Mouse (Mus musculus) ES-E14 (cell line): Measurements from ENCODE around the gene Ezh1. TPM values are rescaled to one million over a fixed set of nuclear protein-coding genes. Genes with fewer than 3 reads are reported as not detected.
A peak's percentile ranks its signal among the peaks of the same experiment; 100 is the strongest.

Experiments
- DNase-seq: peaks from one replicate; pipeline ENCODE4 v3.0.0-alpha.2; 2013; ENCODE audit warnings: low read depth, low spot score
- H3K27ac ChIP-seq: 2 replicates; pipeline ENCODE4 v1.5.1; 2012; ENCODE audit warnings: low read depth, mild to moderate bottlenecking, low read length, moderate library complexity, mixed read lengths; ENCODE audit not compliant: poor library complexity, insufficient read depth, severe bottlenecking
- H3K36me3 ChIP-seq: 2 replicates; pipeline ENCODE4 v1.6.1; 2012; ENCODE audit warnings: mild to moderate bottlenecking, low read length, moderate library complexity, mixed read lengths; ENCODE audit not compliant: control insufficient read depth, poor library complexity, insufficient read depth, severe bottlenecking
- H3K4me1 ChIP-seq, 2 experiments: fragments of 150-350 bp in 1 of 2; sonication (generic) in 1 of 2; 2 replicates each; pipeline ENCODE4 v1.6.1; 2012; ENCODE audit warnings: low read length in 2 of 2, mild to moderate bottlenecking in 1 of 2, mixed read lengths in 1 of 2; ENCODE audit not compliant: control insufficient read depth in 2 of 2, insufficient read depth in 2 of 2, poor library complexity in 1 of 2
- H3K4me3 ChIP-seq, 2 experiments: fragments of 150-350 bp in 1 of 2; sonication (generic) in 1 of 2; 2 replicates each; pipeline ENCODE4 v1.5.1; 2012; ENCODE audit warnings: low read length in 2 of 2, low read depth in 1 of 2, mild to moderate bottlenecking in 1 of 2, mixed read lengths in 1 of 2; ENCODE audit not compliant: insufficient read depth in 1 of 2, poor library complexity in 1 of 2, severe bottlenecking in 1 of 2
- H3K9ac ChIP-seq: 2 replicates; pipeline ENCODE4 v1.6.1; 2012; ENCODE audit warnings: low read depth, mild to moderate bottlenecking, low read length, mixed read lengths; ENCODE audit not compliant: poor library complexity, insufficient read depth, severe bottlenecking
- H3K9me3 ChIP-seq: fragments of 150-350 bp; sonication (generic); 2 replicates; pipeline ENCODE4 v1.6.1; 2012; ENCODE audit warnings: low read depth, mild to moderate bottlenecking, low read length; ENCODE audit not compliant: control insufficient read depth, insufficient read depth
- CHD2 ChIP-seq: IDR thresholded peaks from 2 replicates; pipeline ENCODE4 v1.6.1; 2014; ENCODE audit warnings: mild to moderate bottlenecking, low read depth, low read length, inconsistent platforms
- HCFC1 ChIP-seq: IDR thresholded peaks from 2 replicates; pipeline ENCODE4 v1.6.1; 2012; ENCODE audit warnings: low read length, inconsistent platforms, borderline replicate concordance; ENCODE audit not compliant: insufficient read depth
- MAFK ChIP-seq: IDR thresholded peaks from 2 replicates; pipeline ENCODE4 v1.6.1; 2014; ENCODE audit warnings: mild to moderate bottlenecking, low read depth, low read length, inconsistent platforms; ENCODE audit not compliant: insufficient read depth
- ZC3H11A ChIP-seq: IDR thresholded peaks from 2 replicates; pipeline ENCODE4 v1.6.1; 2012; ENCODE audit warnings: low read depth, mild to moderate bottlenecking, inconsistent platforms, low read length, borderline replicate concordance
- ZNF384 ChIP-seq: IDR thresholded peaks from 2 replicates; pipeline ENCODE4 v1.6.1; 2012; ENCODE audit warnings: low read depth, low read length, inconsistent platforms
- in situ Hi-C, 2 experiments: fragments of 600-800 bp; cut with MboI; formaldehyde crosslinking; loops; one replicate each; pipeline ENCODE4 v1.15.1; 2025; ENCODE audit warnings: low sequenced_read_pairs in 2 of 2, inconsistent platforms in 1 of 2; ENCODE audit not compliant: unreplicated experiment in 2 of 2
- total RNA-seq: library from RNA; depleted of rRNA; stranded (reverse); fragments of 300-350 nt; gene quantifications from 2 replicates; pipeline ENCODE4 v1.2.3, GENCODE M21; 2012

The Ezh1 gene
- total RNA-seq, 1 experiment = 18.3 TPM

DNA sequence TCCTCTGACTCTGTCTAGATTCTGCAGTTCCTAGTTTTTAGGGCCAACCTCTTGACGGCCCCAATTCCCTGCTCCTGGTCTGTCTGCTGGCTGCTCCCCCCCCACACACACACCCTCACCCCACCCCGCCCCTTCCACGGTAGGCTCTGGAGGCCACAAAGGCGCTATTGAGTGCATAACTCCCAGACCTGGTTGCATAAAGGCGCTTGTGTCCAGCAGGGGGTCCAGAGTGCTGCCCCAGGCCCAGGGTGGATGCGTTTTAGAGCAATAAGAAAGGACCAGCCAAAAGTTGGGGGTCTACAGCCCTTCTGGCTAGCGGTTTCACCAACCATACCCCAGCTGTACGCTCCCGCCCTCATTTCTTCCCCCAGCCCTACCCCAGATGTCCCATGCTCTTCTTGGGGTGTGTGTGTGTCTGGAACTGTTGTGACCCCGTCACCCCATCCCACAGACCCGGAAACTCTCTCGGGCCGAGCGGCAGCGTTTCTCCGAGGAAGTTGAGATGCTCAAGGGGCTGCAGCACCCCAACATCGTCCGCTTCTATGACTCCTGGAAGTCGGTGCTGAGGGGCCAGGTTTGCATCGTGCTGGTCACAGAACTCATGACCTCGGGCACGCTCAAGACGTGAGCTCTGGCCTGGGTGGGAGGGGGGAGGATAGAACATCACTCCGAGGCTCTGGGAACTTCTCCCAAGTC, 36.2 kb upstream of the Ezh1 start:
- no peak overlapping the region for H3K27ac ChIP-seq
- DNase-seq = no peak

DNA sequence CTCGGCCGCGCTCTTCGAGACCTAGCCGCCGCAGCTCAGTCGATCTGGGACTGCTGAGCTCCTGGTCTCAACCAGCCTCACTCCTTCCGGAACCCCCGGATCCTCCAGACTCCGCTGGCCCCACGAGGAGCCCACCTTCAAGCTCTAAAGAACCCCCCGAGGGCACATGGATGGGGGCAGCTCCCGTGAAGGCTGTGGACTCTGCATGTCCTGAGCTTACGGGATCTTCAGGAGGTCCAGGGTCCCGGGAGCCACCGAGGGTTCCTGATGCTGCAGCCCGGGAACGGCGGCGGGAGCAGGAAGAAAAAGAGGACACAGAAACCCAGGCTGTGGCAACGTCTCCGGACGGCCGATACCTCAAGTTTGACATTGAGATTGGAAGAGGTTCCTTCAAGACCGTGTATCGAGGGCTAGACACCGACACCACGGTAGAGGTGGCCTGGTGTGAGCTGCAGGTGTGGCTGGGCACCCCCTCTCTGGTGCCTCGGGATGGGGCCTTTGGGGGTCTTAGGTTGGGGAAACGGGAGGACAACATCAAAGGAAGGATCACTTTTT, 34.6 kb upstream of the Ezh1 start:
- in situ Hi-C loops = no loop called here
- H3K36me3 ChIP-seq = peaks cover 3% of the 10 kb centered on the region
- no peaks in the 10 kb centered on the region for H3K9me3 ChIP-seq
- peak overlapping the region; percentile 61 to 64 for H3K4me3 ChIP-seq
- H3K9ac ChIP-seq = peak overlapping the region; percentile 45; the same call in 1 of the 2 replicates
- TF ChIP-seq ZC3H11A = no peak
- no peak for TF ChIP-seq MAFK
- no peak for TF ChIP-seq HCFC1
- TF ChIP-seq CHD2 = no peak
- no peak for TF ChIP-seq ZNF384
- peaks cover 0 to 30% of the 10 kb centered on the region in 2 experiments; a peak in 2 of 4 replicates for H3K4me1 ChIP-seq
- no peak for DNase-seq
- no peak overlapping the region for H3K27ac ChIP-seq

More for the DNA sequence above, 36.2 kb upstream of the Ezh1 start:
- in situ Hi-C loops = no loop called here
- Histone ChIP-seq H3K9ac (no peak overlapping the region), H3K4me1 (peaks cover 0 to 30% of the 10 kb centered on the region in 2 experiments; a peak in 2 of 4 replicates), H3K4me3 (peak overlapping the region in 1 of 2 experiments; percentile 21; a peak in 1 of 4 replicates), H3K9me3 (no peaks in the 10 kb centered on the region), H3K36me3 (peaks cover 2% of the 10 kb centered on the region)
- TF ChIP-seq MAFK (no peak), HCFC1 (no peak), ZC3H11A (no peak), ZNF384 (no peak), CHD2 (no peak)

DNA sequence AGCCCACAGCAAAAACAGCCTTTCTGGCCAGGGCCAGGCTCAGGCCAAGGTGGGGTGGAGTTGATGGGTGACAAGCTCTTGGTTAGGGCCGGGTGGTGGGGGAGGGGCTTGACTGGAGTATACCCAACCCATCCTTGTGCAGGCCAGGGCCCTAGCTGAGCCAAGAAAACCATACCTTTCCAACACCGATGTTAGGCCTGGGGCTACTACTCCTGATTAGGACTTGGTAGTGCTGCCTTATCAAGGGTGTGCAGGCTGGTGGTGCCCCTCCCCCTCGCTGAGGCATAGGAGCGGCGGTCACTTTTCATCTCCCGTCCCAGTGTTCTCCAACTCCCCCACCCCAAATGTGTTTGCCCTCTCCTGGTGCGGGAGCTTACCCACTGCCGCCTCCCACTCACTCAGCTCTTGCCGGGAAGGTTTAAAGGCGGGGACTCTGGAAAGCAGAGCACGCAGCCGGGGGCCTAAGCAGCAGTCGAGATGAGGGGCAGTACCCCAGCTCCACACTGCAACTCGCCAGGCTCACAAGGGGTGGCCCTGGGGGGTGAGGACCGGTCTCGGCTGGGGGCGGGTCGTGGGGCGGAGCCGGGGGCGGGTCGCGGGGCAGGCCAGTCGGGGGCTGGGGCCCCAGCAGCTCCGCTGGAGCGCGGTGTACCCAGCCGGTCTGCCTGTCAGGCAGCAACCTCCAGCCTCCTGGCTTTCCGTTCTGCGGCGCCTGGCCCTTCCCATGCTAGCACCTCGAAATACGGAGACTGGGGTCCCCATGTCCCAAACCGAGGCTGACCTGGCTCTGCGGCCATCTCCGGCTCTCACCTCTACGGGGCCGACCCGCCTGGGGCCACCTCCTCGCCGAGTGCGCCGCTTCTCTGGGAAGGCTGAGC, 33.9 kb upstream of the Ezh1 start, which contains the start of gene Wnk4:
Gene Wnk4 (plus strand): TSS at position 620 of the 878 bp plus-strand sequence.
- H3K4me3 ChIP-seq = peak within 1 kb of the TSS; percentile 61 to 64
- no peak within 1 kb of the TSS for H3K27ac ChIP-seq
- peak; percentile 65 for DNase-seq
- TF ChIP-seq CHD2 (no peak), MAFK (no peak), ZC3H11A (no peak), ZNF384 (no peak), HCFC1 (no peak)
- peaks cover 4% of the 10 kb centered on the region for H3K36me3 ChIP-seq
- H3K9ac ChIP-seq = peak within 1 kb of the TSS; percentile 45; the same call in 1 of the 2 replicates
- H3K9me3 ChIP-seq = no peaks in the 10 kb centered on the region
- in situ Hi-C loops = no loop called here
- peaks cover 0 to 28% of the 10 kb centered on the region in 2 experiments; a peak in 2 of 4 replicates for H3K4me1 ChIP-seq

DNA sequence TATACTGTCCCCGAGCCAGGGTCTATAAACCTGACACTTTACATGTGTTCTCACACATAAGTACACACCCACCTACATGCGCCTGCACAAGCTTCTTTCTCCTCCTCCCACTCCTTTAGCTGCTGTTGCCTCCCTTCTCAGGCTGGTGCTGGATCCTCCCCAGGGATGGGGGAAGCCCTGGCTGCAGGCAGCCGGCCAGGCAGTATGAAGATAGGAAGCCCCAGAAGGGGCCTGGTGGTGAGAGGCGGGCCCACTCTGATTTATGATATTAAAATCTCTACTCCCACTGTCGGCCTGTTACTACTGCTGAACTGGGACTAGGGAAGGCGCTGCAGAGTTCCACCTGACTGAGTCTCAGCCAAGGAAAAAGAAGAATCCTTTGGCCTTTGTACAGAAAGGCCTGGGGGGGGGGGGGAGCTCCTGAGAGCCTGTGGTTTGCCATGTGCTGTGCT, 33.0 kb upstream of the Ezh1 start:
- H3K9ac ChIP-seq = no peak overlapping the region

More for the DNA sequence above, 33.0 kb upstream of the Ezh1 start:
- H3K4me1 ChIP-seq = peaks cover 0 to 23% of the 10 kb centered on the region in 2 experiments; a peak in 2 of 4 replicates
- in situ Hi-C loops = no loop called here
- no peaks in the 10 kb centered on the region for H3K9me3 ChIP-seq
- peaks cover 4% of the 10 kb centered on the region for H3K36me3 ChIP-seq
- H3K4me3 ChIP-seq = no peak overlapping the region
- DNase-seq = no peak
- no peak for TF ChIP-seq CHD2
- no peak for TF ChIP-seq HCFC1
- TF ChIP-seq MAFK = no peak
- no peak overlapping the region for H3K27ac ChIP-seq
